Mouse (Mus musculus) stomach, postnatal 0 days (tissue): ENCODE results near the gene Prm3. TPM values are rescaled to one million over a fixed set of nuclear protein-coding genes. Genes with fewer than 3 reads are reported as not detected.
A peak's percentile ranks its signal among the peaks of the same experiment; 100 is the strongest.

ENCODE experiments used
- ATAC-seq: fragments of 200-750 bp; cut with Nextera tagmentation; 2 replicates; pipeline ENCODE4 v1.8.0; 2017; ENCODE audit not compliant: low FRiP score, low TSS enrichment
- DNase-seq: peaks from one replicate; pipeline ENCODE4 v3.0.0-alpha.2; 2016; ENCODE audit warnings: low spot score
- H3K27ac ChIP-seq: fragments of 300-500 bp; sonication (generic); replicated peaks from 2 replicates; pipeline ENCODE4 v1.5.1; 2014; ENCODE audit warnings: mild to moderate bottlenecking, control low read depth
- H3K27me3 ChIP-seq: fragments of 300-500 bp; sonication (generic); 2 replicates; pipeline ENCODE4 v1.6.1; 2014; ENCODE audit warnings: low read length; ENCODE audit not compliant: control insufficient read depth, insufficient read depth
- H3K36me3 ChIP-seq: fragments of 300-500 bp; sonication (generic); 2 replicates; pipeline ENCODE4 v1.6.1; 2014; ENCODE audit warnings: low read length, mixed read lengths; ENCODE audit not compliant: control insufficient read depth, insufficient read depth
- H3K4me1 ChIP-seq: fragments of 300-500 bp; sonication (generic); replicated peaks from 2 replicates; pipeline ENCODE4 v1.6.1; 2014; ENCODE audit warnings: antibody characterized with exemption; ENCODE audit not compliant: control insufficient read depth, insufficient read depth
- H3K4me2 ChIP-seq: fragments of 300-500 bp; sonication (generic); replicated peaks from 2 replicates; pipeline ENCODE4 v1.6.1; 2014; ENCODE audit warnings: low read depth, mild to moderate bottlenecking, control low read depth, moderate library complexity
- H3K4me3 ChIP-seq: fragments of 300-500 bp; sonication (generic); 2 replicates; pipeline ENCODE4 v1.5.1; 2014; ENCODE audit warnings: low read depth, low read length, control low read depth
- H3K9ac ChIP-seq: fragments of 300-500 bp; sonication (generic); 2 replicates; pipeline ENCODE4 v1.6.1; 2014; ENCODE audit warnings: mild to moderate bottlenecking, low read length, control low read depth, mixed read lengths
- H3K9me3 ChIP-seq: fragments of 300-500 bp; sonication (generic); 2 replicates; pipeline ENCODE4 v1.6.1; 2016; ENCODE audit warnings: low read length; ENCODE audit not compliant: control insufficient read depth
- CTCF ChIP-seq: IDR thresholded peaks from 2 replicates; pipeline ENCODE4 v1.5.1; 2016; ENCODE audit warnings: antibody characterized with exemption, low read depth, mild to moderate bottlenecking, moderate library complexity
- EP300 ChIP-seq: optimal IDR thresholded peaks from 2 replicates; pipeline ENCODE3; 2016; ENCODE audit warnings: antibody characterized with exemption
- WGBS: fragments of 180-500 bp; shearing (Covaris S2); extraction: QIAGEN DNeasy Blood & Tissue Kit; methylation state at CpG from one replicate; pipeline ENCODE4 v1.1.7; 2014; 5-methylcytosine and 5-hydroxymethylcytosine counted together
- polyA plus RNA-seq: library from polyadenylated mRNA; unstranded; fragments of >200 nt; fragmentation: Nextera tagmentation; extraction: Ambion mirVana; gene quantifications from 2 replicates; pipeline ENCODE4 v1.2.1, GENCODE M21; 2015

Gene Prm3
- polyA plus RNA-seq, 1 experiment from 2014 or later = not detected

DNA sequence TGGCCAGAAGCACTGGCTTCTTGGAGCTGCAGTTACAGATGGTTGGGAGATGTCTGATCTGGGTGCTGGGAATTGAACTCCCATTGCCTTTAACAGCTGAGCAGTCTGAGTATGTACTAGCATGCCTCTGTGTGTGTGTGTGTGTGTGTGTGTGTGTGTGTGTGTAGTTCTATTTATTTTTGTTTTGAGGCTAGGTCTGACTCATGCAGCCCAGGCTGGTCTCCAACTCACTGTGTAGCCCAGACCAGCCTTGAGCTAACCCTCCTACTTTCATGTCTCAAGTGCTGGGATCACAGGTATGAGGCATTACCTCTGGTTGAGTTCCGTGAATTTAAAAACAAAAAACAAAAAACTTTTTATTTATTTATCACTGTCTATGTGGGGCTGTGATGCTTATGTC is 33.8 kb upstream of the Prm3 start:
- Histone ChIP-seq H3K9me3 (no peaks in the 10 kb centered on the region), H3K36me3 (no peaks in the 10 kb centered on the region), H3K27me3 (no peaks in the 10 kb centered on the region), H3K4me1 (no peaks in the 10 kb centered on the region), H3K27ac (no peak overlapping the region), H3K9ac (no peak overlapping the region), H3K4me2 (no peak overlapping the region), H3K4me3 (no peak overlapping the region)
- 79% methylated on average over 1 of the region's 1 CpGs for WGBS
- TF ChIP-seq EP300 (no peak), CTCF (no peak)
- DNase-seq (no peak), ATAC-seq (no peak)

GRCm38 (mm10) chr16:10821387-10821786 is 30.7 kb upstream of the Prm3 start:
- H3K9ac ChIP-seq = no peak overlapping the region
- no peaks in the 10 kb centered on the region for H3K4me1 ChIP-seq
- H3K36me3 ChIP-seq = no peaks in the 10 kb centered on the region
- H3K9me3 ChIP-seq = no peaks in the 10 kb centered on the region
- DNase-seq = no peak
- WGBS = 45% methylated on average over 4 of the region's 4 CpGs
- H3K27ac ChIP-seq = 0 out of 2 replicates have a peak overlapping the region, but pooled peaks have one; percentile 13
- no peak overlapping the region for H3K4me3 ChIP-seq
- H3K27me3 ChIP-seq = no peaks in the 10 kb centered on the region
- TF ChIP-seq EP300 (no peak), CTCF (no peak)
- H3K4me2 ChIP-seq = no peak overlapping the region
- ATAC-seq = no peak

GRCm38 (mm10) chr16:10819966-10820365 is 29.3 kb upstream of the Prm3 start:
- 64% methylated on average over 3 of the region's 3 CpGs for WGBS
- ATAC-seq = no peak
- H3K27me3 ChIP-seq = no peaks in the 10 kb centered on the region

GRCm38 (mm10) chr16:10818579-10819135 is 27.9 kb upstream of the Prm3 start:
- no peak for ATAC-seq

More at GRCm38 (mm10) chr16:10819966-10820365, 29.3 kb upstream of the Prm3 start:
- Histone ChIP-seq H3K4me3 (no peak overlapping the region), H3K9ac (no peak overlapping the region), H3K27ac (no peak overlapping the region), H3K9me3 (no peaks in the 10 kb centered on the region), H3K4me1 (no peaks in the 10 kb centered on the region), H3K4me2 (no peak overlapping the region), H3K36me3 (no peaks in the 10 kb centered on the region)
- no peak for DNase-seq
- TF ChIP-seq CTCF (no peak), EP300 (no peak)

DNA sequence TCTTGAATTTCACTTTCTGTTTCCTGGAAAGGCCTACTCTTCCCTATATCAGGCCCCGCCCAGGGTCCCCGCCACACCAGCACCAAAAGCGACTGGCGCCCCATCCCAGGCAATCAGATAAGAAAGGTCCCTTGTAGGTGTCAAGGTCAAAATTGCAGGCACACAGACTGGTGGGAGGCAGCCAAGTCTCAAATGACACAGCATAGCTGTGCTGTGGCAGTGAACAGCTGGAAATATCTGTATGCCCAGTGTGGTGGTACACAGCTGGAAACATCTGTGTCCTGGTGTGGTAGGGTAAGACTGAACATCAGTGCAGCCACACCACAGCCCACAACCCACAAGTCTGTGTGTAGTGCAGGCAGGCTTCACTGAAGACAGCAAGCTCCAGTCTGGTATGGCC is 24.1 kb upstream of the Prm3 start:
- WGBS = 69% methylated on average over 4 of the region's 4 CpGs
- no peak for ATAC-seq
- no peak for DNase-seq

More at GRCm38 (mm10) chr16:10818579-10819135, 27.9 kb upstream of the Prm3 start:
- WGBS = 73% methylated on average over 4 of the region's 4 CpGs
- no peaks in the 10 kb centered on the region for H3K36me3 ChIP-seq
- H3K9ac ChIP-seq = no peak overlapping the region
- no peak overlapping the region for H3K27ac ChIP-seq
- no peaks in the 10 kb centered on the region for H3K4me1 ChIP-seq
- TF ChIP-seq CTCF (no peak), EP300 (no peak)
- no peak for DNase-seq
- no peaks in the 10 kb centered on the region for H3K9me3 ChIP-seq
- H3K4me2 ChIP-seq = no peak overlapping the region
- H3K4me3 ChIP-seq = no peak overlapping the region
- H3K27me3 ChIP-seq = no peaks in the 10 kb centered on the region

GRCm38 (mm10) chr16:10813726-10814125 is 23.0 kb upstream of the Prm3 start:
- Histone ChIP-seq H3K9ac (no peak overlapping the region), H3K27ac (no peak overlapping the region), H3K9me3 (no peaks in the 10 kb centered on the region), H3K4me2 (no peak overlapping the region), H3K4me1 (no peaks in the 10 kb centered on the region), H3K36me3 (no peaks in the 10 kb centered on the region), H3K4me3 (no peak overlapping the region), H3K27me3 (no peaks in the 10 kb centered on the region)
- DNase-seq = no peak
- 77% methylated on average over 4 of the region's 4 CpGs for WGBS
- TF ChIP-seq CTCF (no peak), EP300 (no peak)
- no peak for ATAC-seq

More for the DNA sequence above, 24.1 kb upstream of the Prm3 start:
- no peak overlapping the region for H3K27ac ChIP-seq
- H3K36me3 ChIP-seq = no peaks in the 10 kb centered on the region
- no peak overlapping the region for H3K9ac ChIP-seq
- no peak for TF ChIP-seq EP300
- no peak for TF ChIP-seq CTCF
- no peak overlapping the region for H3K4me3 ChIP-seq
- no peaks in the 10 kb centered on the region for H3K4me1 ChIP-seq
- H3K4me2 ChIP-seq = no peak overlapping the region
- no peaks in the 10 kb centered on the region for H3K9me3 ChIP-seq
- no peaks in the 10 kb centered on the region for H3K27me3 ChIP-seq
